Mouse (Mus musculus) ES-Bruce4 (cell line): ENCODE measurements around the gene Gmps.

ENCODE experiments used
- CTCF ChIP-seq: IDR thresholded peaks from one replicate; pipeline ENCODE4 v1.8.1; 2011; ENCODE audit warnings: low read depth, low read length
- POLR2A ChIP-seq: IDR thresholded peaks from one replicate; pipeline ENCODE4 v1.8.1; 2011; ENCODE audit warnings: low read length; ENCODE audit not compliant: insufficient read depth

DNA sequence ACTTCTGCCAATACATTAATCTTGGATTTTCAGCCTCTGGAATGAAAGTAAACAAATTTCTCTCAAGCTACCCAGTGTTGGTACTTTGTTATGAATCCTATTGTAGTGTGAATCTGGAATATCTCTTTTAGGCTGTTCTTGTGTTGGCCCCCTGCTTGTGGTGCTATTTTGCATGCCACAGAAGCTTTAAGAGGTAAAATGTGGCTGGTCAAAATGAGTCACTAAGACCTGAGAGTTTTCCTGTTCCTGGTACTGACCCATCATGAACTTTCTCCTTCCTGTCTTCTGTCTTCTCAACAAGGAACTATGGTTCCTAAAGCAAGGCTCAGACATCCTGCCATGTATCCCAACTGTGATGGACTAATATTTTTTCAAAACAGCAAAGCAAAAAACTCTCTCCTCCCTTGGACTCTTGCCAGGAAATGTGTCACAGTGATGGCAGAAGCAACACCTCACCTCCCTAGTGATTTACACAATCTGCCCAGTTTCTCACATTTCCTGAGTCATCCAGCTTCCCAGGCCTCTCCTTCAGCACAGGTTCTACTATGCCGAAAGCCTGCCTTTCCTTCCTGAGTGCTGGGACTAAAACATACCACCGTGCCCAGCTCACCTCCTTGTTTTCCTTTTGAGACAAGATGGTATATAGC is 34.6 kb upstream of the Gmps start:
- TF ChIP-seq CTCF (no peak), POLR2A (no peak)
